Comparison of ENCODE assay signal across 10 mouse cellular contexts in genomic region chr8:46294181-46294892, GRCm38 (mm10). TPM values are rescaled to one million over a fixed set of nuclear protein-coding genes. Genes with fewer than 3 reads are reported as not detected.
DNase-seq lines count a peak whose midpoint lies in the region; ATAC-seq and TF ChIP-seq lines count a peak whose summit lies in the region.
"Had no signal": no experiment of that assay in that cellular context is flagged by ENCODE, and none has a peak within 500 bp of the region (broad histone marks: within the 10 kb centered on the region; RNA-seq: fewer than 3 reads in every experiment).

TSS of gene Helt (minus strand) at chr8:46294671.

- H3K9ac ChIP-seq in intestine, embryonic 15.5 days: no peak within 1 kb of the TSS
- no peak within 1 kb of the TSS for H3K9ac ChIP-seq in intestine, postnatal 0 days (ENCODE audit: low read depth, low read length)
- no peak within 1 kb of the TSS for H3K9ac ChIP-seq in embryonic facial prominence, embryonic 11.5 days (replicated peaks; ENCODE audit: low read length)
- H3K9ac ChIP-seq in heart, postnatal 0 days (replicated peaks; ENCODE audit: low read depth, low read length): no peak within 1 kb of the TSS
- H3K9ac ChIP-seq in midbrain, embryonic 15.5 days: no peak within 1 kb of the TSS

- no peaks in the 10 kb centered on the region for H3K9me3 ChIP-seq in intestine, embryonic 15.5 days
- no peaks in the 10 kb centered on the region for H3K9me3 ChIP-seq in intestine, postnatal 0 days (ENCODE audit: control insufficient read depth)
- H3K9me3 ChIP-seq in embryonic facial prominence, embryonic 11.5 days (replicated peaks; ENCODE audit: control insufficient read depth, low read length): no peaks in the 10 kb centered on the region
- H3K9me3 ChIP-seq in heart, postnatal 0 days (replicated peaks; ENCODE audit: control insufficient read depth, low read length): no peaks in the 10 kb centered on the region
- no peaks in the 10 kb centered on the region for H3K9me3 ChIP-seq in midbrain, embryonic 15.5 days
- H3K9me3 ChIP-seq: megakaryocyte, embryonic 14.5 days had no signal

- WGBS in intestine, embryonic 15.5 days: under 1% methylated on average over 50 of the region's 50 CpGs
- WGBS in intestine, postnatal 0 days: under 1% methylated on average over 50 of the region's 50 CpGs
- WGBS in embryonic facial prominence, embryonic 11.5 days: under 1% methylated on average over 50 of the region's 50 CpGs
- WGBS in heart, postnatal 0 days: under 1% methylated on average over 50 of the region's 50 CpGs
- under 1% methylated on average over 50 of the region's 50 CpGs for WGBS in midbrain, embryonic 15.5 days

- 0 out of 2 replicates have a peak, but pooled peaks cover 2% of the 10 kb centered on the region for H3K4me1 ChIP-seq in intestine, embryonic 15.5 days (replicated peaks)
- H3K4me1 ChIP-seq in intestine, postnatal 0 days (replicated peaks; ENCODE audit: control insufficient read depth, insufficient read depth, low read length): no peaks in the 10 kb centered on the region
- no peaks in the 10 kb centered on the region for H3K4me1 ChIP-seq in embryonic facial prominence, embryonic 11.5 days (ENCODE audit: control insufficient read depth, insufficient read depth, low read length)
- no peaks in the 10 kb centered on the region for H3K4me1 ChIP-seq in heart, postnatal 0 days (ENCODE audit: control insufficient read depth, insufficient read depth)
- peaks cover 44% of the 10 kb centered on the region for H3K4me1 ChIP-seq in midbrain, embryonic 15.5 days

- H3K27ac ChIP-seq in intestine, embryonic 15.5 days: no peak within 1 kb of the TSS
- H3K27ac ChIP-seq in intestine, postnatal 0 days (ENCODE audit: low read depth, low read length): no peak within 1 kb of the TSS
- no peak within 1 kb of the TSS for H3K27ac ChIP-seq in embryonic facial prominence, embryonic 11.5 days (replicated peaks; ENCODE audit: low read depth, low read length)
- H3K27ac ChIP-seq in heart, postnatal 0 days (ENCODE audit: low read depth): no peak within 1 kb of the TSS
- H3K27ac ChIP-seq in midbrain, embryonic 15.5 days: no peak within 1 kb of the TSS
- H3K27ac ChIP-seq: layer of hippocampus, adult 2 months had no signal

- TF ChIP-seq CTCF in intestine, postnatal 0 days (IDR thresholded peaks at IDR 0.05; ENCODE audit: low read depth): no peak
- no peak for TF ChIP-seq CTCF in heart, postnatal 0 days (IDR thresholded peaks at IDR 0.05; ENCODE audit: low read depth)

- H3K4me3 ChIP-seq in intestine, embryonic 15.5 days (replicated peaks): no peak within 1 kb of the TSS
- H3K4me3 ChIP-seq in intestine, postnatal 0 days (ENCODE audit: low read depth, low read length): no peak within 1 kb of the TSS
- no peak within 1 kb of the TSS for H3K4me3 ChIP-seq in embryonic facial prominence, embryonic 11.5 days (ENCODE audit: low read depth, low read length)
- H3K4me3 ChIP-seq in heart, postnatal 0 days (ENCODE audit: low read depth, low read length): peak within 1 kb of the TSS; percentile 27
- peak within 1 kb of the TSS; percentile 21 for H3K4me3 ChIP-seq in midbrain, embryonic 15.5 days
- H3K4me3 ChIP-seq: layer of hippocampus, adult 2 months had no signal

- no peak for ATAC-seq in intestine, embryonic 15.5 days
- no peak for ATAC-seq in intestine, postnatal 0 days
- no peak for ATAC-seq in embryonic facial prominence, embryonic 11.5 days (replicated peaks; ENCODE audit: insufficient number of reproducible peaks, low FRiP score, low TSS enrichment, low read depth)
- ATAC-seq in heart, postnatal 0 days (ENCODE audit: insufficient read depth, low read depth): no peak
- ATAC-seq in midbrain, embryonic 15.5 days (replicated peaks): peak; percentile 55; the same call in 1 of the 2 replicates

- peaks cover 83% of the 10 kb centered on the region for H3K27me3 ChIP-seq in intestine, embryonic 15.5 days (replicated peaks)
- H3K27me3 ChIP-seq in intestine, postnatal 0 days (replicated peaks; ENCODE audit: control insufficient read depth, insufficient read depth, low read length): peaks cover 80% of the 10 kb centered on the region
- peaks cover 81% of the 10 kb centered on the region for H3K27me3 ChIP-seq in embryonic facial prominence, embryonic 11.5 days (ENCODE audit: control insufficient read depth, insufficient read depth, low read length)
- H3K27me3 ChIP-seq in heart, postnatal 0 days (ENCODE audit: control insufficient read depth, insufficient read depth, low read length): peaks cover 88% of the 10 kb centered on the region
- peaks cover 87% of the 10 kb centered on the region for H3K27me3 ChIP-seq in midbrain, embryonic 15.5 days (replicated peaks)

- TF ChIP-seq EP300 in heart, postnatal 0 days (IDR thresholded peaks at IDR 0.05; ENCODE audit: low read depth): no peak

- H3K4me2 ChIP-seq in intestine, embryonic 15.5 days (replicated peaks): 0 out of 2 replicates have a peak within 1 kb of the TSS, but pooled peaks have one; percentile 11
- H3K4me2 ChIP-seq in intestine, postnatal 0 days (replicated peaks; ENCODE audit: low read depth): no peak within 1 kb of the TSS
- peak within 1 kb of the TSS; percentile 34; the same call in 1 of the 2 replicates for H3K4me2 ChIP-seq in embryonic facial prominence, embryonic 11.5 days (ENCODE audit: low read depth, low read length)
- H3K4me2 ChIP-seq in heart, postnatal 0 days (ENCODE audit: low read depth, low read length): peak within 1 kb of the TSS; percentile 44
- peak within 1 kb of the TSS; percentile 40 for H3K4me2 ChIP-seq in midbrain, embryonic 15.5 days

- H3K36me3 ChIP-seq in intestine, embryonic 15.5 days: no peaks in the 10 kb centered on the region
- H3K36me3 ChIP-seq in intestine, postnatal 0 days (ENCODE audit: control insufficient read depth, insufficient read depth): no peaks in the 10 kb centered on the region
- no peaks in the 10 kb centered on the region for H3K36me3 ChIP-seq in embryonic facial prominence, embryonic 11.5 days (replicated peaks; ENCODE audit: control insufficient read depth, insufficient read depth, low read depth, low read length)
- no peaks in the 10 kb centered on the region for H3K36me3 ChIP-seq in heart, postnatal 0 days (replicated peaks; ENCODE audit: control insufficient read depth, insufficient read depth, low read length)
- H3K36me3 ChIP-seq in midbrain, embryonic 15.5 days (replicated peaks): no peaks in the 10 kb centered on the region

- DNase-seq in embryonic facial prominence, embryonic 11.5 days (ENCODE audit: low spot score): peak; percentile 21
- DNase-seq in heart, postnatal 0 days (ENCODE audit: low spot score): no peak
- DNase-seq in thymus, postnatal 0 days (ENCODE audit: low spot score): no peak
- no peak for DNase-seq in yolk sac, embryonic 10.5 days (ENCODE audit: low spot score)
- no peak for DNase-seq in frontal cortex, adult 2 months (ENCODE audit: extremely low spot score in 1 of 2, low spot score in 1 of 2)

RNA-seq across cellular contexts. Expression of gene Helt, which starts in this region (rescaled TPM):
- polyA plus RNA-seq in intestine, embryonic 15.5 days (2015; fragmentation: Nextera tagmentation; extraction: Ambion mirVana): not detected in 2 replicates
- not detected in 2 replicates for polyA plus RNA-seq in intestine, postnatal 0 days (2015; fragmentation: Nextera tagmentation; extraction: Ambion mirVana)
- polyA plus RNA-seq in embryonic facial prominence, embryonic 11.5 days (2014; fragmentation: Nextera tagmentation; extraction: Ambion mirVana): 0.88 and 1.9 TPM in 2 replicates
- not detected in 2 replicates for total RNA-seq in heart, postnatal 0 days (2014; rRNA removed; ENCODE audit: low replicate concordance)
- polyA plus RNA-seq in heart, postnatal 0 days (2015; fragmentation: Nextera tagmentation; extraction: Ambion mirVana): not detected in 2 replicates
- 5.4 and 5.8 TPM in 2 replicates for polyA plus RNA-seq in midbrain, embryonic 15.5 days (2015; fragmentation: Nextera tagmentation; extraction: Ambion mirVana)
- 0.23 TPM in 1 of 2 replicates, not detected in the other for polyA plus RNA-seq in thymus, postnatal 0 days (2015; fragmentation: Nextera tagmentation; extraction: Ambion mirVana)
- polyA plus RNA-seq in frontal cortex, adult 2 months (2012; rRNA removed): 0.18 and 0.34 TPM in 2 replicates
- total RNA-seq: layer of hippocampus, adult 2 months had no signal

Comparison
In these comparisons a context has a peak if more than half of its experiments do, and no peak if none do; other contexts are left out.
1. H3K4me3 ChIP-seq: peak in heart, postnatal 0 days (single experiment) and midbrain, embryonic 15.5 days (single experiment); none in intestine, embryonic 15.5 days (single experiment), intestine, postnatal 0 days (single experiment) and embryonic facial prominence, embryonic 11.5 days (single experiment).